Mouse (Mus musculus) cerebellum, adult 11 months (tissue): ENCODE data around the gene Mgst1.

Experiments
- DNase-seq: peaks from one replicate; pipeline ENCODE4 v3.0.0; 2022

The Mgst1 gene

GRCm38 (mm10) chr6:138139930-138140329 lies at the start of gene Mgst1:
Gene Mgst1, plus strand, starts transcription at chr6:138140316.
- DNase-seq: no peak

GRCm38 (mm10) chr6:138092432-138092831 lies 47.7 kb upstream of the Mgst1 start:
- no peak for DNase-seq

DNA sequence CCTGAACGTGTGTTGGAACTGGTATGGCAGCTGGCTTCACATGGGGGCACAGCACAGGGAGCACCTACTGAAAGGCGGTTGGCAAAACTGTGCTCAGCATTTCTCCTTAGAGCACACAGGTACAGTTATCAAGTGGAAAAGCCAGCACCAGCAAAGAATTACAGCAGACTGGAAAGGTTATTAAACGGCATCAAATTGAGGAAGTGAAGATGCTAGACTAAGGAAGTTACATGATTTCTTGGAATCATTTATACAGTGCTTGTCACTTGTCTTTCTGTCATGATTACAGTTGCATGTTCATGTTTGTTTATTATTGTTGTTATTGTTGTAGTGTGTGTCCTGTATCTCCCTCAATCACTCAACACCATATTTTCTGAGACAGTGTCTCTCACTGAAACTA lies 45.1 kb upstream of the Mgst1 start:
- no peak for DNase-seq

- no peak for DNase-seq
Measured at GRCm38 (mm10) chr6:138099646-138100045, 40.5 kb upstream of the Mgst1 start.

DNA sequence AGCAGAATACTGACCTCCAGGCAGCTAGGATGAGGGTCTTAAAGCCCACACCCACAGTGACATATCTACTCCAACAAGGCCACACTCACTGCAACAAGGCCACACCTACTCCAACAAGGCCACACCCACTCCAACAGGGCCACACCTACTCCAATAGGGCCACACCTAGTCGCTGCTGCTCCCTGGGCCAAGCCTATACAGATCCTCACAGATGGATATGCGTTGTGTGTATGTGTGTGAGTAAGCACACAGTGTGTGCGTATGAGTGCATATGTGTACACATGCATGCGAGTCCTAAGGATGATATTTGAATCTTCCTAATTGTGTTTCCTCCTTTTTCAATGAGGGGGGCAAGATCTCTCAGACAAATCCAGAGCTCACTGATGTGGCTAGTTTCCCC lies 38.3 kb upstream of the Mgst1 start:
- DNase-seq: no peak

DNA sequence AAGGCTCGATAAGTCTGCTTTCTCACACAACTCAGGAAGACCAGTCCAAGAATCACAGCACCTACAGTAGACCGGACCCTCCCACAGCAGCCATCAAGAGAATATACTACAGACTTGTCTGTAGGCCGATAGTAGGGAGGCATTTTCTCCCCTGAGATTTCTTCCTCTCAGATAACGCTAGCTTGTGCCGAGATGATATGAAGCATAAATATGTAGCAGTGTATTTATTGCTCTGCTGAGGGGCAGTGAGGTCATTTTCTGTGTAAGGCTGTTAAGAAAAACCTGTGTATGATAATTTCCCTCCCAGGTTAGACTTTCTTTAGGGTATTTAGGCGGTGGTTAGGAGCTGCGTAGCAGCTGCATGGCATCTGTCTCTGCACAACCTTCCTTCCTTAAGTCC lies 37.2 kb upstream of the Mgst1 start:
- no peak for DNase-seq

DNA sequence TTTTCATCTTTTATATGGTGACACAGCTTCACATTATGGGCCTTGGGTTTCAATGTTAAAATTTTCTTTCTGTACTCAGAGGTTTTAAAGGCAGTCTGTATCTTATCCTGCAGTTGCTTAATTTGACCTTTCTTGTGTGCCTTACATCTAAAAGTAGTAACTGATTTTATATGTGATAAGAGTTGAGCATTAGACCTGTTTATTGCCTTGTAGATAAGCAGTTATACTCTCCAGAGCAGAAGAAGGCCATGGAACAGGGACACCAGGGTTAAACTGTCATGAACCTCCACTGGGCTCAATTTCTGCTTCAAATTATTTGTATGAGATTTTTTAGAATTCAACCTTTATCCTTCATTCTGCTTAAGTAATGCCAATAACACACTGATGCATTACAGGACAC lies 35.6 kb upstream of the Mgst1 start:
- no peak for DNase-seq

- DNase-seq: no peak
Measured at GRCm38 (mm10) chr6:138117496-138117895, 22.6 kb upstream of the Mgst1 start.

GRCm38 (mm10) chr6:138128392-138129335 lies 11.5 kb upstream of the Mgst1 start:
- DNase-seq: no peak

GRCm38 (mm10) chr6:138130541-138130940 lies 9.6 kb upstream of the Mgst1 start:
- DNase-seq: no peak

- no peak for DNase-seq
Measured at GRCm38 (mm10) chr6:138140336-138140735, 220 bp downstream of the Mgst1 start.

- no peak for DNase-seq
Measured at GRCm38 (mm10) chr6:138141111-138141592, 1.0 kb downstream of the Mgst1 start.

- DNase-seq: no peak
Measured at GRCm38 (mm10) chr6:138142604-138143003, 2.5 kb downstream of the Mgst1 start.

DNA sequence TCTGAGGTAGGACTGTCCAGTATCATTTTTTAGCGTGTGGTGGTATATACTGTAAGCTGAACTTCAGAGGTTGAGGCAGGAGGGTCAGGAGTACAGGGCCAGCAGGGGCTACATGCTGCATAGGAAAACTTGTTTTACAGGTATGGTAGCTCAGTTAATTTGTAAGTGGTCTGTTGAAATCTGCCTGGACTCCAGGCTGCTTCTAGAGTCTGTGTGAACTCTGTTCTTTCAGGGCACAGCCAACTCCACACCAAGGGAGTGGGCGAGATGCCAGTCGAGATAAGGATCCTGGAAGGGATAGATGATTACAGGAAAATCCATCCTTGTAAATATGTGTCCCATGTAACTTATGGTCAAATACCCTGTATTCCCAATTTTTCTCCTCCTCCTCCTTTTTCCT lies 3.3 kb downstream of the Mgst1 start:
- DNase-seq: no peak

DNA sequence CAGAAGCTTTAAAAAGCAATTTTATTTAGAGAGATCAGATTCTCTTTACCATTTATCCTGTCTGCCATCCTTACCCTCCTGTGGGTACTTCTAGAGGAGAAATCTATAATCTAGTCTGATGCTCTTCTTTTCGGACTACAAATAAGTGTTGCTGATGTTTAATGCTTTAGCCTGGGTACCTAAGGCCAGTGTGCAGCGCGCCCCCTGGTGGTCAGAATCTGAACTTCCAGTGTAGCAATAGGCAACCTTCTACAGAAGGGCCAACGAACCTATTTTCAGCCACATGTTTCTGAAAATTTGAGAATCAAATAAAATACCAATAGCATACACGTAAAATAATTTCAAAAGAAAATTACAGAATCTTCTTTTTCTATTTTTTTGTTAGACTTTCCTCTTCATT lies 13.0 kb downstream of the Mgst1 start:
- peak; percentile 16 for DNase-seq

DNA sequence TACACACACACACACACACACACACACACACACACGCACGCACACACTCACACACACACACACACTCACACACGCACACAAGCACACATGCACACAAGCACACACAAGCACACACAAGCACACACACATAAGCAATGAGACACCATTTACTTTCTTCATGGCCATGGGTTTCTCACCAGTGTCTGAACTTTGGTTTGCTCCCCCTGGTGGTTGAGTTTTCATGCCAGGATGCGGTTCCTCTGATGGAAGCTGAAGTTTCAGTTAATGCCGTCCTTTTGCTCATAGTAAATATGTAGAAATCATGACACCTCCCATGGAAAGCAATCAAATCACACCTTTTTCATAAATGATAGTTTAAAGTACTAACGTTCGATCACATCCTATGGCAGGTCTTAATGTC lies 23.8 kb downstream of the Mgst1 start:
- no peak for DNase-seq

- DNase-seq: no peak
Measured at GRCm38 (mm10) chr6:138171480-138172224, 31.5 kb downstream of the Mgst1 start.
